Mouse (Mus musculus) ES-E14 (cell line): ENCODE data around the gene Tmem135. TPM values are rescaled to one million over a fixed set of nuclear protein-coding genes. Genes with fewer than 3 reads are reported as not detected.

Experiments used
- DNase-seq: peaks from one replicate; pipeline ENCODE4 v3.0.0-alpha.2; 2013; ENCODE audit warnings: low read depth, low spot score
- H3K27ac ChIP-seq: 2 replicates; pipeline ENCODE4 v1.5.1; 2012; ENCODE audit warnings: low read depth, mild to moderate bottlenecking, low read length, moderate library complexity, mixed read lengths; ENCODE audit not compliant: poor library complexity, insufficient read depth, severe bottlenecking
- H3K36me3 ChIP-seq: 2 replicates; pipeline ENCODE4 v1.6.1; 2012; ENCODE audit warnings: mild to moderate bottlenecking, low read length, moderate library complexity, mixed read lengths; ENCODE audit not compliant: control insufficient read depth, poor library complexity, insufficient read depth, severe bottlenecking
- H3K4me1 ChIP-seq, 2 experiments: fragments of 150-350 bp in 1 of 2; sonication (generic) in 1 of 2; 2 replicates each; pipeline ENCODE4 v1.6.1; 2012; ENCODE audit warnings: low read length in 2 of 2, mild to moderate bottlenecking in 1 of 2, mixed read lengths in 1 of 2; ENCODE audit not compliant: control insufficient read depth in 2 of 2, insufficient read depth in 2 of 2, poor library complexity in 1 of 2
- H3K4me3 ChIP-seq, 2 experiments: fragments of 150-350 bp in 1 of 2; sonication (generic) in 1 of 2; 2 replicates each; pipeline ENCODE4 v1.5.1; 2012; ENCODE audit warnings: low read length in 2 of 2, low read depth in 1 of 2, mild to moderate bottlenecking in 1 of 2, mixed read lengths in 1 of 2; ENCODE audit not compliant: insufficient read depth in 1 of 2, poor library complexity in 1 of 2, severe bottlenecking in 1 of 2
- H3K9ac ChIP-seq: 2 replicates; pipeline ENCODE4 v1.6.1; 2012; ENCODE audit warnings: low read depth, mild to moderate bottlenecking, low read length, mixed read lengths; ENCODE audit not compliant: poor library complexity, insufficient read depth, severe bottlenecking
- H3K9me3 ChIP-seq: fragments of 150-350 bp; sonication (generic); 2 replicates; pipeline ENCODE4 v1.6.1; 2012; ENCODE audit warnings: low read depth, mild to moderate bottlenecking, low read length; ENCODE audit not compliant: control insufficient read depth, insufficient read depth
- CHD2 ChIP-seq: IDR thresholded peaks from 2 replicates; pipeline ENCODE4 v1.6.1; 2014; ENCODE audit warnings: mild to moderate bottlenecking, low read depth, low read length, inconsistent platforms
- HCFC1 ChIP-seq: IDR thresholded peaks from 2 replicates; pipeline ENCODE4 v1.6.1; 2012; ENCODE audit warnings: low read length, inconsistent platforms, borderline replicate concordance; ENCODE audit not compliant: insufficient read depth
- MAFK ChIP-seq: IDR thresholded peaks from 2 replicates; pipeline ENCODE4 v1.6.1; 2014; ENCODE audit warnings: mild to moderate bottlenecking, low read depth, low read length, inconsistent platforms; ENCODE audit not compliant: insufficient read depth
- ZC3H11A ChIP-seq: IDR thresholded peaks from 2 replicates; pipeline ENCODE4 v1.6.1; 2012; ENCODE audit warnings: low read depth, mild to moderate bottlenecking, inconsistent platforms, low read length, borderline replicate concordance
- ZNF384 ChIP-seq: IDR thresholded peaks from 2 replicates; pipeline ENCODE4 v1.6.1; 2012; ENCODE audit warnings: low read depth, low read length, inconsistent platforms
- in situ Hi-C, 2 experiments: fragments of 600-800 bp; cut with MboI; formaldehyde crosslinking; loops; one replicate each; pipeline ENCODE4 v1.15.1; 2025; ENCODE audit warnings: low sequenced_read_pairs in 2 of 2, inconsistent platforms in 1 of 2; ENCODE audit not compliant: unreplicated experiment in 2 of 2
- total RNA-seq: library from RNA; depleted of rRNA; stranded (reverse); fragments of 300-350 nt; gene quantifications from 2 replicates; pipeline ENCODE4 v1.2.3, GENCODE M21; 2012

Gene Tmem135
- total RNA-seq, 1 experiment = 19.0 TPM

GRCm38 (mm10) chr7:89407006-89407940 lies 3.3 kb upstream of the Tmem135 start:
- H3K27ac ChIP-seq = no peak overlapping the region
- in situ Hi-C loops = loop anchor here (10.0 to 25.0 kb wide), 2 partner anchors 242 to 245 kb away; no protein-coding TSS in a partner anchor
- H3K4me1 ChIP-seq = 0 out of 4 replicates have a peak, but pooled peaks cover 0 to 3% of the 10 kb centered on the region in 2 experiments
- H3K9me3 ChIP-seq = no peaks in the 10 kb centered on the region
- TF ChIP-seq HCFC1 (no peak), MAFK (no peak)
- H3K36me3 ChIP-seq = no peaks in the 10 kb centered on the region
- H3K9ac ChIP-seq = no peak overlapping the region
- no peak for DNase-seq
- no peak overlapping the region for H3K4me3 ChIP-seq

- Histone ChIP-seq H3K36me3 (no peaks in the 10 kb centered on the region), H3K4me3 (no peak overlapping the region), H3K4me1 (0 out of 4 replicates have a peak, but pooled peaks cover 0 to 3% of the 10 kb centered on the region in 2 experiments), H3K9me3 (no peaks in the 10 kb centered on the region), H3K9ac (no peak overlapping the region), H3K27ac (no peak overlapping the region)
- no peak for TF ChIP-seq MAFK
- no peak for TF ChIP-seq ZC3H11A
- TF ChIP-seq CHD2 = no peak
- no peak for TF ChIP-seq HCFC1
- TF ChIP-seq ZNF384 = no peak
- DNase-seq = no peak
- in situ Hi-C loops = loop anchor here (10.0 to 25.0 kb wide), 2 partner anchors 241 to 244 kb away; no protein-coding TSS in a partner anchor
Observed at GRCm38 (mm10) chr7:89406011-89406410, 2.0 kb upstream of the Tmem135 start.

GRCm38 (mm10) chr7:89404734-89405440 lies 865 bp upstream of the Tmem135 start:
- Histone ChIP-seq H3K4me1 (0 out of 4 replicates have a peak, but pooled peaks cover 0 to 3% of the 10 kb centered on the region in 2 experiments), H3K9ac (peak overlapping the region; percentile 59), H3K36me3 (no peaks in the 10 kb centered on the region), H3K27ac (no peak overlapping the region), H3K9me3 (no peaks in the 10 kb centered on the region), H3K4me3 (peak overlapping the region; percentile 65 to 96)
- DNase-seq = peak; percentile 12
- in situ Hi-C loops = loop anchor here (10.0 to 25.0 kb wide), 2 partner anchors 240 to 243 kb away; no protein-coding TSS in a partner anchor
- TF ChIP-seq MAFK (no peak), HCFC1 (no peak), ZC3H11A (no peak), ZNF384 (no peak), CHD2 (no peak)

- H3K9me3 ChIP-seq = no peaks in the 10 kb centered on the region
- no peak overlapping the region for H3K27ac ChIP-seq
- peak overlapping the region; percentile 70 to 96 for H3K4me3 ChIP-seq
- no peaks in the 10 kb centered on the region for H3K36me3 ChIP-seq
- 0 out of 4 replicates have a peak, but pooled peaks cover 0 to 3% of the 10 kb centered on the region in 2 experiments for H3K4me1 ChIP-seq
- H3K9ac ChIP-seq = peak overlapping the region; percentile 45; the same call in 1 of the 2 replicates
- peak; percentile 53 for DNase-seq
- TF ChIP-seq ZNF384 = no peak
- TF ChIP-seq MAFK = no peak
- TF ChIP-seq HCFC1 = no peak
- no peak for TF ChIP-seq CHD2
- no peak for TF ChIP-seq ZC3H11A
- in situ Hi-C loops = loop anchor here (10.0 to 25.0 kb wide), 2 partner anchors 239 to 241 kb away; no protein-coding TSS in a partner anchor
Observed at GRCm38 (mm10) chr7:89403053-89403972, 709 bp downstream of the Tmem135 start.
